Mouse (Mus musculus): Measurements from ENCODE around the gene Ccm2.

The Ccm2 gene

DNA sequence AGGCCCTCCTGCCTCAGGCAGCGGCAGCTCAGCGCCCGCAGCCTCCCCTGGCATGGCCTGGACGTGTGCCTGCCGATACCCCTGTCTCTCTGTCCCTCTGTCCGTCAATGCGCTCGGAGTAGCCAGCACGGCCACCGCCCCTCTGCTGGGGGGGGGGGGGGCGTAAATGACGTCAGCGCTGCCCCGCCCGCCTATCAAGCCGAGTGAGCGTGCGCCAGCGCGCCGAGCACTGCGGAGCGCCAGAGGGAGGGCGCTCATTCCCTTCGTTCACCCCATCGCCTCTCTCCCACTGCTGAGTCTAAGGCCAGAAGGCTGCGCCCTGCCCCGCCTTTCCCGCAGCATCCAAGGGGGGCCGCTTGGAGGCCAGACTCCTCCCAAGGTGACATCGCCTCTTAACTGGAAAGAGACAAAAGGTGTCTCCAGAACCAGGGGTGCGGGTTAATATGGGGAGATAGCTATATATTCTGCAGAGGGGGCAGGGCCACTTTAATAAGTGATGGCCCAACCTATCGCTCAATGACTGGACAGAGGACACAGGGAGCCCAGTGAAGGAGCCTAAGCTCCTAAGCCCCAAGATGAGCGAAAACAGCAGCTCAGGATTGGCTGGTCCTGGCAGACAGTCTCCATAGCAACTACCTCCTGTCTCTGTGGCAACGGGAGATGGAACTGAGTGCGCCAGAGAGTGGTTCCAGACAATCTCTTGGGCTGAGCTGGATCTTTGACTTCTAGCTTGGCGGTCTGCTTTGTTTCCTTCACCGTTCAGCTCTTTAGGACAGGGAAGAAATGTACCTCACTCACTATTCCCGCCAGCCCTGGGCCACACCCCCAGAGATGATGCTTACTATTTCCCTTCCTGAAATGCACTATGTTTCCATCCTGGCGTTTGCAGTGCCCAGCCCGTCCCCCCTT is 59.1 kb downstream of the Ccm2 start, which contains the start of gene Nacad:
TSS of gene Nacad (minus strand) at position 563 of the 909 bp plus-strand sequence.
- no peak for DNase-seq

DNA sequence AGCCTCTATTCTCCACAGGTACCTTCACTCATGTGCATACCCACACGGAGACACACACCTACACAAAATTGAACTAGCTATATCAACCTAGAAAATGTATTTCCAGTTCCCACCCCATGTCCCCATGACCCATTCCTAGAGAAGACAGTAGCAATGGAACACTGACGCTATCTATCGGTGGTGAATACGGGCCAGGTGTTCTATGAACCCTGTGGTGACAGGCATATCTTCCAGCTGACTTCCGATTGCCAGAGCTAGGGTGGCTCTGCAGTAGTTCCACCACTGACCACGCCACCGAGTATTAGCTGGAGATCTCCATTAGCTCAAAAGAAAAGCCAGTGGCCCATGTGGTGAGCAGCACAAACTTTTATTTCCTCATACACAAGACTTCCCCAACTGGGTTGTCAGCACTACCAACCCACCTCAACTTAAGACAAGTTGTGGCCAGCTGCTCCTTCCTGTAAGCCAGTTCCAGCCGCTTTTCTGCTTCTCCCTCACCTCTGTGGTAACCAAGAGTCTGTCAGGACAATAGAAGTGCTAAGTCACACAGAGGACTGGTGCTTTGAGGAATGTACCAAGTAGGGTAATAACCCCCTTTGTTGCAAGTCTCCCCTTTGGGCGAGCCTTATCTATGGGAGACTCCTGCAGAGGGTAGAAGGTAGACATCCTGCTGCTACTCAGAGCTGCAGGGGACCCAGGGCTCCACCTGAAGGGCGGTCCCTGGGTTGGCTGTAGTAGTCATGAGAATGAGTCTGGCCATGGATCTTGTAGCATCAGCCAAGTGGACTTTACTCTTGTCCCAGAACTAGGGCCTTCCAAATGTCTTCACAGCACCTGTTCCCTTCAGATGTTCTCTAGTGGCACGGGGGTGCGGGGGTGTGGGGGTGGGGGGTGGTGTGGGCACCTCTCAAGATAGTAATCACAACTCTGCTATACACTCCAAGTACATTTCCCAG is 68.8 kb downstream of the Ccm2 start:
- DNase-seq = no peak

DNA sequence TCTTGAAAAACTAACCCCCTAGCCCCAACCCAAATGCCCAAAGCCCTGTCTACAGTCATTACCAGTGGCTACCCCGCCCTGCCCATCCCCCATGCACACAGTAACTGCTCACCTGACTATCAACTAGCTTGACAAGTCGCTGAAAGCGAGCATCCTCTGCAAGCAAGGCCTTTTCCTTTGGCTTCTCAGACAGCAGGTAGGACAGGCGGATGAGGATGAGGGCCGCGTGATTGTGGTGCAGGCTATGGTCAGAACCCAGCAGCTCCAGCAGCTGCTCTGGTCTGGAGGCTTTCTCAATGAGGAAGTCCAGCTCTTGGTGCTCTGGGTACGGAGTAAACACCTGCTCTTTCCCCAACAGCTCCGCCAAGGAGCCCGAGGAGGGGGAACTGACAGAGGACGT is 77.0 kb downstream of the Ccm2 start:
- DNase-seq = no peak

DNA sequence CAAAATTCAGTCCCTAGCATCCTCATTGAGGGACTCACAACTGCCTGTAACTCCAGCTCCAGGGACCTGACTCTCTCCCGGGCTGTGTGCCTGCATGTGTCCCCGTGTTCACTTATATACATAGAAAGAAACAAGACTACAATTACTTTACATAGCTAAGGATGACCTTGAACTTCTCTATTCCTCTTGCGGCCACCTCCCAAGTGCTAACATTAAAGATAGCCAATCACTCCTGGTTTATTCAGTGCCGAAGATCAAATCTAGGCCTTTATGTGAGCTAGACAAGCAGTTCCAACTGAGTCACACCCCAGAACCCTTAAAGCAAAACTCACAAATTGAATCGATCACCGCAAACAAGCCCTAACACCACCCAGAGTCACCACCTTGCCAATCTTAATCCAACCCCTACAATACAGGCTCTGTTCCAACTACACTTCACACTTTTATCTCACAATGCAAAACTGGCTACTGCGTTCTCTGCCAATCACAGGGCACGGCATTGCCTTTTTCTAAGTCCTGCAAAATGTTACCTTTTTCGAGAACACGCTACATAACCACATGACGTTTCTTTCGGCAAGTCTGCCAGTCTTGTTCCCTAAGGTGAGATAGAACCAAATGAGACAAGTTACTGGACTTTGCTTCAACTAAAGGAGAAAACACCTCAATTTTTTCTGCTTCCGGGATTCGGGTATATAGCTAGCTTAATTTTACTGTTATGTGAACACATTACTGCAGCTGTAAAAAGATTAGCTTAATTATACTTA is 78.1 kb downstream of the Ccm2 start:
- DNase-seq = no peak

DNA sequence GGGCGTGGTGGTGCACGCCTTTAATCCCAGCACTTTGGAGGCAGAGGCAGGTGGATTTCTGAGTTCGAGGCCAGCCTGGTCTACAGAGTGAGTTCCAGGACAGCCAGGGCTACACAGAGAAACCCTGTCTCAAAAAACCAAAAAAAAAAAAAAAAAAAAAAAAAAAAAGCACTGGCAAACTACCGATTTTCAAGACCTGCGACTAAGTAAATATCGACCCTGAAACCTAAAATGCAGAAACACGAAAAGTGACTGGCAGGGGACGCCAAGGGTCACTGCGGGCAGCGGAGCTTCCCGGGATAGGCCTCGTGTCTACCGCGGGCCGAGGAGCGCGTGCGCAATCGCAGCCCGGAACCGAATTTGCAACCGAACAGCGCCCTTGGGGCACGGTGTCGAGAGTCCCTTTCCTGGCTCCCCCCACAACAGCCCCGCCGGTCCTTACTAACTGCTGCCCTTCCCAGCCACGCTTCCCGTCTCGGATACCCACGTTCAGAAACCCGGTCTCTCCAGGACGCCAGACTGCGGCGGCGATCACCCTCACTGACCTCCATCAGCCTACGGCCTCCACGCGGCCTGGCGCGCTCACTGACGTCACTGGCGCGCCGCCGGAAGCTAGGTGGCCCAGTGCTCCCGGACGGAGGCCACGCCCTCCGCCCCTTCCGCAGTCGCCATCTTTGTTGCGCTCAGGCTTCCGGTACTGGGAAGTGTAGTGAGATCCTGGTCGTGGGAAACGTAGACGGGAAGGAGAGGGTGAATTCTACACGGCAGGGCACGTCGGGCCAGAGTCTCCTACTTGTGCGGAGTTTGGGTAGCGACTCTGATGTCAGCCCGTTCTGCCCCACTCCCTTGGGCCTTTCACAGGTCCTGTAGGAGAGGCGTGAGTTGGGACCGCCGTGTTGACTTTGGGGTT is 79.0 kb downstream of the Ccm2 start, which contains the start of gene Tbrg4:
TSS of gene Tbrg4 (minus strand) at position 590 of the 910 bp plus-strand sequence.
- peak; percentile 93 for DNase-seq

DNA sequence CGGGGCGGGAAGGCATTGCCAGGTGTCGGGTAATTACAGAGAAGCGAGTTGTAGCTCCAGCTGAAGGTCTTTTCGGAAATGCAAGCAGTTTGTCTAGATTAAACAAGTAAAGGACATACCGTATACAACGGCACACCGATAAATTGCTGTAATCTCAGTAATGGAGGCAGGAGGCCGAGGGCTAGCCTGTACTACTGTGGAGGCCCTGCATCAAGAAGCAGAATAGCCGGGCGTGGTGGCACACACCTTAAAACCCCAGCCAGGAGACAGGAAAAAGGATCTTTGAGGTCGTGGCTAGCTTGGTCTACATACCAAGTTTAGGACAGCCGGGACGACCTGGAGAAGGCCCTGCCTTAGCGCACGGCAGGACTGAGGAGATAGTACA is 79.7 kb downstream of the Ccm2 start:
- DNase-seq = no peak

DNA sequence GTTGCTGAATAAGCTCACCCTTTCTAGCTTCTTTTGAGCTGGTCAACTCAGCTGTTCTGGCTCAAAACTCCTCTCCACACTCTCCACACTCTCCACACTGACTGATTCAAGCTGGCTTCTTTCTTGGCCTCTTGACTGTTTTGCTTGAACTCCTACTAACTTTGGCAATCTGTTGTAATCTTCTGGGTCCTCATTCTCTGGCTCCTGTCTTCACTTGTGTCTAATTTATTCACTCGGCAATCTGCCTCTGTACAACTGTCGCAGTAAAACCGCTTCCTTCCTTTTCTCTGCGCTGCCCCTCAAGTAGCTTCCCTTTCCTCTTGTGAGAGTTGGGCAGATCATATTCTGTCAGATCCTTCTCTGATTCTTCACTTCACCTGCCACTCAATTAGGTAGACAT is 81.0 kb downstream of the Ccm2 start:
- no peak for DNase-seq

DNA sequence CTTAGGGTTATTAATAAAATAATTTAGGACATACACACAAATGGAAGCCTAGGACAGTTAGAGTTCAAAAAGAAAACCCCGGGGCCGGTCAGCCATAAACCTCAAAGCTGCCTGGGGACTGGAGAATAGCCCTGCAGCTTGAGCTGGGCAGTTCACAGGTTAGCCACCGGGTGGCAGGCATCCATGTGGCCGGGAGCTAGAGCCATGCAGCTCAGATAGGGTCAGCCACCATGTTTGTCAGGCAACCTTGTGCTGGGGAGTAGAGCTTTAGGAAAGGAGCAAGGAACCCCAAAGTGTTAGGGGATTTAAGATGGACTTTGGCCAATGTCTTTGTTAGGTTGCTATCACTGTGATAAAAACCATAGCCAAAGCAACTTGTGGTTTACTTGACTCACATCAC is 81.9 kb downstream of the Ccm2 start:
- peak; percentile 57 for DNase-seq

DNA sequence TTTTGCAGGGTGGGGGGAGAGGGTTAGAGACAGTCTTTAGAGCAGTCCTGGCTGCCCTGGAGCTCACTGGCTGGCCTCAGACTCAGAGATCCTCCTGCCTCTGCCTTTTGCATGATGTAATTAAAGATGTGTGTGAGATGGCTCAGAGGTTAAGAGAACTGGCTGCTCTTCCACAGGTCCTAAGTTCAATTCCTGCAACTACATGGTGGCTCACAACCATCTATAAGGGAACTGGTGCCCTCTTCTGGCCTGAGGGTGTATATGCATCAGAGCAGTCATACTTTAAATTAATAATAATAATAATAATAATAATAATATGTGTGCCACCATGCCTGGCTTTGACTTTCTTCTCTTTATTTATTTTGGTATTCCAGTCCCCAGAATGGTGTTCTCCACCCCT is 83.0 kb downstream of the Ccm2 start:
- DNase-seq = peak; percentile 35

DNA sequence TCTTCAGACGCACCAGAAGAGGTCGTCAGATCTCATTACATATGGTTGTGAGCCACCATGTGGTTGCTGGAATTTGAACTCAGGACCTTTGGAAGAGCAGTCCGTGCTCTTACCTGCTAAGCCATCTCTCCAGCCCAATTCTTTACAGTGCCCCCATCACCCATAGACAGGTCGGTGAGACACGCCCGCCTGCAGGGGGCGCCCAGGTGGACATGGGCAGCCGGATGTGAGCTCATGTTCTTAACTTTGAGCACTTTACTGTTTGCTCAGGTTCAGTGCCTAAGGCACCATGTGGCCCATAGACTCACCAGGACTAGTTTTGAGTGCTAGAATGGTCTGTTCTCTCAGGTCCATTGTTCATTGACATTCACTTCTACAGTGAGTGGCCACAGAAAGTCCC is 89.5 kb downstream of the Ccm2 start:
- no peak for DNase-seq

DNA sequence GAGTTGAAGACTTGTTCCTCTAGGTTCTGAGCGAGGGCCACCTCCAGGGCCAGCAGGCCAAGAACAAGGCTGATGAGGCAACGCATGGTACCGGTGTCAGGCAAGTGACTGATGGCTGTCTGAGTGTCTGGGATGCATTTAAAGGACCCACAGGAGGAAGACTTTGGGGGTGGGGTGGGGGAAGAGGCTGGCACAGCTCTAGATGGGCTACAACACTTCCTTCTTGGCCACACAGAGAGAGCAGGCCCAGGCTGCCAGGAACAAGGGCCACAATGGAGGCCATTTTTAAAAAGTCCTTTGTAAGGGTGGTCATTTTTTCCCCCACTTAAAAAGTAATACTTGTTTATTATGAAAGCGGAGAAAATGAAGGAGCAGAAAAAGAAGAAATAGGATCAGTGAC is 91.8 kb downstream of the Ccm2 start, which contains the start of gene Wap:
TSS of gene Wap (minus strand) at position 101 of the 400 bp plus-strand sequence.
- no peak for DNase-seq

DNA sequence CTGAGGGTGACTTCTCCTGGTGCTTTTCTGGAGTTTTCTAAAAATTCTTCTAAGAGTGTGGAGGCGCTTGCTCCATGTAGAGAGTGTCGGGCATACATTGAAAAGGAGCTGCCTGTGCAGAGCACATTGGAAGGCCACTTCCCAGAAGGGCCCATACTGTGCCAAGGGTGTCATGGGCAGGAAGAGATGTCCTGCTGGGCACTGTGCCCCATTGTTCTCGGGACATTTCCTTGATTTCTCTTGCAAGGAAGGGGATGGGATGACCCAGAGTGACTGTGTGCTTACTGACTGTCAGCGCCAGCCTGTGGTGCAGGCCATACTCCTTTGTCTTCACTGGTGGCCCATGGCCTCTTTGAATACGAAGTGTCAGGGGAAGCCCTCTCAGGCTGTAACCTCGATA is 92.4 kb downstream of the Ccm2 start:
- DNase-seq = peak; percentile 12

DNA sequence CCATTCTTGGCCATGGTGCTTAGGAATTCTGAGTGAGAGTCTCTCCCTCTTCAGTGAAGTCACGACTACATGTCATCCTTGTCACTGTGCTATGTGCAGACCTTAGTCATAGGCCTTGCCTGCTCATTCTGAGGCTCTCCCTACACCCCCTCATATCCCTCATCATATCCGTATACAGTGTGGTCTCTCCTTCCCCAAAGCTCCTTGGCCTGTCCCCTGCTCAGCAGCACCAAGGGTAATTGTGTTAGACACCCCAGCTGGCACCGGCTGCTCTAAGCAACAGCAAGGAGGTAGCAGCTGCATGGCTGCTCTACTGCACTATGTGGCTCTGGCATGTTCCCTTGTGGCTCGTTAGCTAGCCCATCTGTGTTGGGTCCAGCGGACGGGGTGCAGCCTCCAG is 97.9 kb downstream of the Ccm2 start:
- no peak for DNase-seq

Data from lung, postnatal 14 days (tissue).